Mouse (Mus musculus): ENCODE results near the gene Hectd4. TPM values are rescaled to one million over a fixed set of nuclear protein-coding genes. Genes with fewer than 3 reads are reported as not detected.

The Hectd4 gene
- polyA plus RNA-seq, 1 experiment from 2014 or later, result 2.2 TPM

- H3K36me3 ChIP-seq (ENCODE audit: control insufficient read depth, insufficient read depth), result no peaks in the 10 kb centered on the region
- no peak overlapping the region for H3K9ac ChIP-seq (ENCODE audit: low read depth, low read length)
- no peaks in the 10 kb centered on the region for H3K27me3 ChIP-seq (replicated peaks; ENCODE audit: control insufficient read depth, insufficient read depth, low read length)
- H3K4me3 ChIP-seq (ENCODE audit: low read depth, low read length), result no peak overlapping the region
- no peak for ATAC-seq
- no peak overlapping the region for H3K4me2 ChIP-seq (replicated peaks; ENCODE audit: low read depth)
- 78% methylated on average over 5 of the region's 5 CpGs for WGBS
- TF ChIP-seq CTCF (IDR thresholded peaks at IDR 0.05; ENCODE audit: low read depth), result no peak
- no peaks in the 10 kb centered on the region for H3K4me1 ChIP-seq (replicated peaks; ENCODE audit: control insufficient read depth, insufficient read depth, low read length)
- H3K27ac ChIP-seq (ENCODE audit: low read depth, low read length), result no peak overlapping the region
- H3K9me3 ChIP-seq (ENCODE audit: control insufficient read depth), result no peaks in the 10 kb centered on the region
Measured at GRCm38 (mm10) chr5:121244365-121244731, 24.3 kb downstream of the Hectd4 start.

- no peaks in the 10 kb centered on the region for H3K27me3 ChIP-seq (replicated peaks; ENCODE audit: control insufficient read depth, insufficient read depth, low read length)
- H3K4me3 ChIP-seq (ENCODE audit: low read depth, low read length), result no peak overlapping the region
- no peak overlapping the region for H3K27ac ChIP-seq (ENCODE audit: low read depth, low read length)
- H3K36me3 ChIP-seq (ENCODE audit: control insufficient read depth, insufficient read depth), result no peaks in the 10 kb centered on the region
- no peak for ATAC-seq
- WGBS, result 82% methylated on average over 7 of the region's 7 CpGs
- TF ChIP-seq CTCF (IDR thresholded peaks at IDR 0.05; ENCODE audit: low read depth), result no peak
- H3K4me1 ChIP-seq (replicated peaks; ENCODE audit: control insufficient read depth, insufficient read depth, low read length), result no peaks in the 10 kb centered on the region
- no peaks in the 10 kb centered on the region for H3K9me3 ChIP-seq (ENCODE audit: control insufficient read depth)
- no peak overlapping the region for H3K4me2 ChIP-seq (replicated peaks; ENCODE audit: low read depth)
- H3K9ac ChIP-seq (ENCODE audit: low read depth, low read length), result no peak overlapping the region
Measured at GRCm38 (mm10) chr5:121245201-121245600, 25.2 kb downstream of the Hectd4 start.

GRCm38 (mm10) chr5:121248766-121249394 is 28.9 kb downstream of the Hectd4 start:
- Histone ChIP-seq H3K4me1 (replicated peaks; ENCODE audit: control insufficient read depth, insufficient read depth, low read length) (no peaks in the 10 kb centered on the region), H3K27ac (ENCODE audit: low read depth, low read length) (no peak overlapping the region), H3K27me3 (replicated peaks; ENCODE audit: control insufficient read depth, insufficient read depth, low read length) (no peaks in the 10 kb centered on the region), H3K9ac (ENCODE audit: low read depth, low read length) (no peak overlapping the region), H3K4me3 (ENCODE audit: low read depth, low read length) (no peak overlapping the region), H3K4me2 (replicated peaks; ENCODE audit: low read depth) (no peak overlapping the region), H3K9me3 (ENCODE audit: control insufficient read depth) (no peaks in the 10 kb centered on the region), H3K36me3 (ENCODE audit: control insufficient read depth, insufficient read depth) (peaks cover under 1% of the 10 kb centered on the region; the same call in 1 of the 2 replicates)
- TF ChIP-seq CTCF (IDR thresholded peaks at IDR 0.05; ENCODE audit: low read depth), result peak; percentile 12; the same call in 1 of the 2 replicates
- 75% methylated on average over 3 of the region's 3 CpGs for WGBS
- no peak for ATAC-seq

- no peak for ATAC-seq
- no peak overlapping the region for H3K27ac ChIP-seq (ENCODE audit: low read depth, low read length)
- H3K9ac ChIP-seq (ENCODE audit: low read depth, low read length), result no peak overlapping the region
- no peak overlapping the region for H3K4me3 ChIP-seq (ENCODE audit: low read depth, low read length)
- H3K4me2 ChIP-seq (replicated peaks; ENCODE audit: low read depth), result no peak overlapping the region
- H3K4me1 ChIP-seq (replicated peaks; ENCODE audit: control insufficient read depth, insufficient read depth, low read length), result no peaks in the 10 kb centered on the region
- TF ChIP-seq CTCF (IDR thresholded peaks at IDR 0.05; ENCODE audit: low read depth), result no peak
- H3K27me3 ChIP-seq (replicated peaks; ENCODE audit: control insufficient read depth, insufficient read depth, low read length), result no peaks in the 10 kb centered on the region
- no peaks in the 10 kb centered on the region for H3K9me3 ChIP-seq (ENCODE audit: control insufficient read depth)
- H3K36me3 ChIP-seq (ENCODE audit: control insufficient read depth, insufficient read depth), result peaks cover 9% of the 10 kb centered on the region
- WGBS, result 81% methylated on average over 3 of the region's 3 CpGs
Measured at GRCm38 (mm10) chr5:121249693-121250092, 29.7 kb downstream of the Hectd4 start.

- Histone ChIP-seq H3K4me3 (ENCODE audit: low read depth, low read length) (no peak overlapping the region), H3K9me3 (ENCODE audit: control insufficient read depth) (no peaks in the 10 kb centered on the region), H3K27me3 (replicated peaks; ENCODE audit: control insufficient read depth, insufficient read depth, low read length) (no peaks in the 10 kb centered on the region), H3K4me2 (replicated peaks; ENCODE audit: low read depth) (no peak overlapping the region), H3K9ac (ENCODE audit: low read depth, low read length) (no peak overlapping the region), H3K27ac (ENCODE audit: low read depth, low read length) (no peak overlapping the region), H3K4me1 (replicated peaks; ENCODE audit: control insufficient read depth, insufficient read depth, low read length) (no peaks in the 10 kb centered on the region), H3K36me3 (ENCODE audit: control insufficient read depth, insufficient read depth) (peaks cover 25% of the 10 kb centered on the region)
- WGBS, result 62% methylated on average over 8 of the region's 8 CpGs
- no peak for TF ChIP-seq CTCF (IDR thresholded peaks at IDR 0.05; ENCODE audit: low read depth)
- ATAC-seq, result no peak
Measured at GRCm38 (mm10) chr5:121251813-121252212, 31.8 kb downstream of the Hectd4 start.

- H3K4me1 ChIP-seq (replicated peaks; ENCODE audit: control insufficient read depth, insufficient read depth, low read length), result no peaks in the 10 kb centered on the region
- no peak overlapping the region for H3K4me3 ChIP-seq (ENCODE audit: low read depth, low read length)
- no peak overlapping the region for H3K9ac ChIP-seq (ENCODE audit: low read depth, low read length)
- ATAC-seq, result no peak
- 89% methylated on average over 18 of the region's 18 CpGs for WGBS
- no peak for TF ChIP-seq CTCF (IDR thresholded peaks at IDR 0.05; ENCODE audit: low read depth)
- H3K36me3 ChIP-seq (ENCODE audit: control insufficient read depth, insufficient read depth), result peaks cover 34% of the 10 kb centered on the region
- no peak overlapping the region for H3K27ac ChIP-seq (ENCODE audit: low read depth, low read length)
- no peaks in the 10 kb centered on the region for H3K9me3 ChIP-seq (ENCODE audit: control insufficient read depth)
- H3K27me3 ChIP-seq (replicated peaks; ENCODE audit: control insufficient read depth, insufficient read depth, low read length), result no peaks in the 10 kb centered on the region
- no peak overlapping the region for H3K4me2 ChIP-seq (replicated peaks; ENCODE audit: low read depth)
Measured at GRCm38 (mm10) chr5:121253816-121254497, 33.9 kb downstream of the Hectd4 start.

All from intestine, postnatal 0 days (tissue).